Mouse (Mus musculus): ENCODE data around the gene Eif2b3. TPM values are rescaled to one million over a fixed set of nuclear protein-coding genes. Genes with fewer than 3 reads are reported as not detected.

Eif2b3 gene
- total RNA-seq, 2 experiments from 2014 or later, result 29.5 to 30.9 TPM

- DNase-seq (ENCODE audit: low spot score in 2 of 2), result no peak
Measured at GRCm38 (mm10) chr4:117013596-117013995, 5.6 kb upstream of the Eif2b3 start.

GRCm38 (mm10) chr4:117014901-117015415 is 4.2 kb upstream of the Eif2b3 start:
- DNase-seq (ENCODE audit: low spot score in 2 of 2), result no peak

- DNase-seq (ENCODE audit: low spot score in 2 of 2), result no peak
Measured at GRCm38 (mm10) chr4:117017738-117018137, 1.5 kb upstream of the Eif2b3 start.

GRCm38 (mm10) chr4:117018327-117018726 is 875 bp upstream of the Eif2b3 start:
- DNase-seq (ENCODE audit: low spot score in 2 of 2), result no peak

- no peak for DNase-seq (ENCODE audit: low spot score in 2 of 2)
Measured at GRCm38 (mm10) chr4:117023469-117023868, 4.3 kb downstream of the Eif2b3 start.

- DNase-seq (ENCODE audit: low spot score in 2 of 2), result no peak
Measured at GRCm38 (mm10) chr4:117031105-117031504, 11.9 kb downstream of the Eif2b3 start.

GRCm38 (mm10) chr4:117039925-117040687 is 20.9 kb downstream of the Eif2b3 start:
- DNase-seq (ENCODE audit: low spot score in 2 of 2), result peak in 1 of 2 experiments; percentile 34

- DNase-seq (ENCODE audit: low spot score in 2 of 2), result no peak
Measured at GRCm38 (mm10) chr4:117040791-117041190, 21.6 kb downstream of the Eif2b3 start.

- DNase-seq (ENCODE audit: low spot score in 2 of 2), result peak; percentile 33 to 36
Measured at GRCm38 (mm10) chr4:117041283-117041721, 22.1 kb downstream of the Eif2b3 start.

GRCm38 (mm10) chr4:117048836-117049235 is 29.6 kb downstream of the Eif2b3 start:
- DNase-seq (ENCODE audit: low spot score in 2 of 2), result no peak

- DNase-seq (ENCODE audit: low spot score in 2 of 2), result no peak
Measured at GRCm38 (mm10) chr4:117049485-117049884, 30.3 kb downstream of the Eif2b3 start.

- no peak for DNase-seq (ENCODE audit: low spot score in 2 of 2)
Measured at GRCm38 (mm10) chr4:117052626-117053025, 33.4 kb downstream of the Eif2b3 start.

GRCm38 (mm10) chr4:117053956-117054355 is 34.8 kb downstream of the Eif2b3 start:
- DNase-seq (ENCODE audit: low spot score in 2 of 2), result no peak

- DNase-seq (ENCODE audit: low spot score in 2 of 2), result no peak
Measured at GRCm38 (mm10) chr4:117056102-117056501, 36.9 kb downstream of the Eif2b3 start.

GRCm38 (mm10) chr4:117056514-117056913 is 37.3 kb downstream of the Eif2b3 start:
- DNase-seq (ENCODE audit: low spot score in 2 of 2), result no peak

GRCm38 (mm10) chr4:117058512-117058911 is 39.3 kb downstream of the Eif2b3 start:
- no peak for DNase-seq (ENCODE audit: low spot score in 2 of 2)

- no peak for DNase-seq (ENCODE audit: low spot score in 2 of 2)
Measured at GRCm38 (mm10) chr4:117062700-117063390, 43.6 kb downstream of the Eif2b3 start.

- no peak for DNase-seq (ENCODE audit: low spot score in 2 of 2)
Measured at GRCm38 (mm10) chr4:117068035-117068434, 48.8 kb downstream of the Eif2b3 start.

- no peak for DNase-seq (ENCODE audit: low spot score in 2 of 2)
Measured at GRCm38 (mm10) chr4:117069647-117070046, 50.4 kb downstream of the Eif2b3 start.

GRCm38 (mm10) chr4:117070624-117071023 is 51.4 kb downstream of the Eif2b3 start:
- no peak for DNase-seq (ENCODE audit: low spot score in 2 of 2)

GRCm38 (mm10) chr4:117071183-117071582 is 52.0 kb downstream of the Eif2b3 start:
- DNase-seq (ENCODE audit: low spot score in 2 of 2), result no peak

Measured in adrenal gland, adult 18-20 months (tissue).